Mouse (Mus musculus) CD8-positive naive resting alpha-beta T cell, adult 57 days (primary cell): ENCODE results near the gene Ankzf1. TPM values are rescaled to one million over a fixed set of nuclear protein-coding genes. Genes with fewer than 3 reads are reported as not detected.

Experiments
- total RNA-seq: library from RNA; stranded (reverse); gene quantifications from one replicate; pipeline ENCODE4 v1.2.4, GENCODE M21; 2023

Gene Ankzf1
- total RNA-seq, result 24.3 TPM

GRCm38 (mm10) chr1:75191622-75192402 lies at the start of gene Ankzf1, which contains the start of gene Atg9a:
Gene Ankzf1, plus strand, starts transcription at chr1:75192151.
Gene Atg9a, minus strand, starts transcription at chr1:75192196.

GRCm38 (mm10) chr1:75142301-75143261 lies 49.4 kb upstream of the Ankzf1 start, which contains the start of the genes Cnppd1 and Retreg2:
Gene Cnppd1, minus strand, starts transcription at chr1:75142711.
Gene Retreg2, plus strand, starts transcription at chr1:75142778.

GRCm38 (mm10) chr1:75168472-75169464 lies 23.2 kb upstream of the Ankzf1 start, which contains the start of gene Zfand2b:
Gene Zfand2b, plus strand, starts transcription at chr1:75168646.

DNA sequence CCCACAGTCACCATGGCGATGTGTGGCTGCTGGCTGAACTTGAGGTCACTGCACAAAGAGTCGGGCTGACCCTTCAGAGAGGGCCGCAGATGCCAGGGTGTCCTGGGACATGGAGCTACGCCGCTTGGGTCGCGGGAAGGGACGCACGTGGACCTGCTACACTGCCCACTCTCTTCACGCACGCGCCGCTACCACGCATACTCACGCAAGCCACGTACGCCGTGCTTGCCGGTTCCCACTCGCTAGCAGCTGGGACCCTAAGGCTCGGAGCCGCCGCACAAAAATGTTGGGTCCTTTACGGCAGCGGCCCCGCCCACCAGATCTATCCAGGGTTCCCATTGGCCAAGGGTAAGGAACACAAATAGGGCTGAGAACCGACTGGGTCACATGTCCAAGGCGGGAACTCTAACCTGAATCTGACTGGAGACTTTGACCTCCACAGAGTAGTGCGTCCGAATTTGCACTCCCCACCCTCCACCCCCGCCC lies 11.8 kb upstream of the Ankzf1 start, which contains the start of gene Abcb6:
Gene Abcb6, minus strand, starts transcription at position 288 of the 486 bp plus-strand sequence.

DNA sequence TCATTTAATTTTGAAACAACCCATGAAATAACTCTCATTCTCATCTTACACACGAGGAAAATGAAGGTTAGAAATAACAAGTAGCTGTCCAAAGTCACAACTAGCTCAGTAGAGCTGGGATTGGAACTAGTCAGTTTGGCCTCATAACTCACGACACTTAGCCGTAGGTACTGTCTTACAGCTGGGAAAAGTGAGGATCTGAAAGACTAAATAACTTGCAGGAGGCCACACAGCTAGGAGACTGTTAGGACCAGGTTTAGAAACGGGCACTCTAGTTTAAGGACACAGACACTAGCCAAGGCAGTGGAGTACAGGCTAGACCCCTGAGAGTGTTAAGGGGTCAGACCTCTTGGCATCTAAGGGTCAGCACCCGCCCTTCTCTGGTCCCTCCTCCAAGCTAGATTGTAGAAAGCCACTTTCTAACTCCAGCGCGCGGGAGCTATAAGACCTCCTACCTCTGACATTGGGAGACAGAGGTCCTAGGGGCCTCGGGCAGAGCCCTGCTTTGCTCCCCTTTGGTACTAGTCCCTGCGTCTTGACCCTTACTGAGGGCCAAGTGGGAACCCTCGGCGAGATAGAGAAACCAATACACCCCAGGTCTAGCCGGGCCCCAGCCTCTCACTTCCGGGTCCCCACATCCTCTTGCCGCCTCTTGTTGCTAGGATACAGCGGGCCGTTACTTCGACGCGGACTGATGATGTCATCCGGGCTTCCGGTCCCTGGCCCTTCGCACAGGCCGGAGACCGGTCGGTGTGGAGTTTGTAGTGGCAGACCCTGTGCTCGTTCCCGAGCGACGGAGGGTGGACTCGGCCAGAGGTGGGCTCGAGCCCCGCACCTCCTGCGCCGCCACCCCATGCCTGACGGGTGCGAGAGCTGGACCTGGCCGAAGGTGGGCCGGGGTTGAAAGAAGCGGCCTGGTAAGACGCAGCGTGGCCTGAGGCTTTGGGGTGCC lies 18.5 kb downstream of the Ankzf1 start, which contains the start of the genes Glb1l and Stk16:
Gene Glb1l, minus strand, starts transcription at position 678 of the 952 bp plus-strand sequence.
Gene Stk16, plus strand, starts transcription at position 703 of the 952 bp plus-strand sequence.

GRCm38 (mm10) chr1:75219531-75219930 lies 27.6 kb downstream of the Ankzf1 start, which contains the start of gene Tuba4a:
Gene Tuba4a, minus strand, starts transcription at chr1:75219865.

DNA sequence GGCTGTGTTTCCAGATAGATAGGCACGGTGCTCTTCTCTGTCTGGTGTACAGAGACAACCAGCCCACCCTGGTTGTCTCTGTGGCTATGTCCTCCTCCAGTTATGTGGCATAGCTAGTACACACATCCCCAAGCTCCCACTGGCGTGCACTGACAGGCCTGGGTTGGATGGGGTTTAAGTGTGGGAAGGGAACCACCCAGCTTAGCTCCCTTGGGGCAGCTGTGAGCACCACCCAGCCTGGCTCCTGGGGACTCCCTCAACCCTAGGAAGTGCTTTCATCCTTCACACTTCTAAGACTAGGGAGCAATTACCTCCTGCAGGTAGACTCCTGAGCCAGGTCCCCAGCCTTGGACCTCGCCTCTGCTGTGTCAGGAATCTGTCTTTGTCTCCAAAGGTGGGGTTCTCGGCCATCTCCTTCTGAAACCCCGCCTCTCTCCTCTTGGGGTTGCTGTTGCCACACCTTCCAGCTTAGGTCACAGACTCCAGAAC lies 39.8 kb downstream of the Ankzf1 start, which contains the start of gene A630095N17Rik:
Gene A630095N17Rik, minus strand, starts transcription at position 439 of the 489 bp plus-strand sequence.

DNA sequence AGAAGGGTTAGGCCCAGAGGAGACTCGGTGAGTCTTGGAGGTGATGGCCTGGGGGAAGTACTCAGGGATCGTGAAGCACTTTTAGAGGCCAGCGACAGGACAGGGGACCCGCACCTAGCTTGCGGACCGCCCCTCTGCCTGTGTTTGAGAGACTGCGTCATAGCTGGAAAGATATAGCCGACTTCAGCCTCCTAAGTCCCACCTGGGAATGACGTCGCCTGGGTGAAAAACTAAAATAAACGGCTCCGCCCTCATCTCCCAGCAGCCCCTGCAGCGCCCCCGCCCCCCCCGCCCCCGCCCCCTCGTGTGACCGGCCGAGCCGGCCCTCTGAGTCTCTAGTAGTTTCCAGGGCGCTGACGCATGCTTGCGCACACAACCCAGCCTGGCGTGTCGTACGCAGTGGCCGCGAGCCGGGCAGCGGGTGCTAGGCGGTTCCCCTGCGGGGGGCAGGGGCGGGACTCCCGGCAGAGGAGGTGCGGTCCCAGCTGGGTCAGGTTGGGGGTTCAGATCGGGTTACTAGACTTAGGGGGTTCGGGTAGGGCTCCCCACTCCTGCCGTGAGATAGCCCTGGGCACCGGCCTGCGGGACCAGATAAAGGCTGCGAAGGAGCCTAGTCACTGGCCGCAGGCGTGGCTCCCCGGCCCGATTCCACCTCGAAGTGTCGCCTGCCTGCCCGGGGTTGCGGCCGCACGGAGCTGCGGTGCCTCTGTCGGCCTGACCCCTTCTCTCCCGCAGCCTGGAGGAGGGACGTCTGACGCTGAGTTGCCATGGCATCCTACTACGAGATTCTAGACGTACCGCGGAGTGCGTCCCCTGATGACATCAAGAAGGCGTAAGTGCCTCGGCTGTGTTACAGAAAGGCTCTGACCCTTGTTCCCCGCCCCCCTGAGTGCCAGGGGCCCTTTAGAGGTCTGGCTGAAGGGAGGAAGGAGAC lies 44.4 kb downstream of the Ankzf1 start, which contains the start of gene Dnajb2:
Gene Dnajb2, plus strand, starts transcription at position 290 of the 934 bp plus-strand sequence.

Other genes starting within 250 kb of the Ankzf1 start
- gene Ihh, start 240.5 kb upstream of the Ankzf1 start, total RNA-seq, result 0.46 TPM
- 2.5 TPM for gene Nhej1, start 67.0 kb upstream of the Ankzf1 start, total RNA-seq
- gene Slc23a3, start 58.3 kb upstream of the Ankzf1 start, total RNA-seq, result 2.6 TPM
- gene Cnppd1, start 49.4 kb upstream of the Ankzf1 start, total RNA-seq, result 109 TPM
- gene Retreg2, start 49.4 kb upstream of the Ankzf1 start, total RNA-seq, result 63.0 TPM
- 32.3 TPM for gene Zfand2b, start 23.5 kb upstream of the Ankzf1 start, total RNA-seq
- 6.2 TPM for gene Abcb6, start 11.8 kb upstream of the Ankzf1 start, total RNA-seq
- 28.4 TPM for gene Atg9a, start within 50 bp of the Ankzf1 start, total RNA-seq
- 11.1 TPM for gene Glb1l, start 18.7 kb downstream of the Ankzf1 start, total RNA-seq
- gene Stk16, start 18.7 kb downstream of the Ankzf1 start, total RNA-seq, result 97.7 TPM
- 185 TPM for gene Tuba4a, start 27.7 kb downstream of the Ankzf1 start, total RNA-seq
- gene A630095N17Rik, start 40.0 kb downstream of the Ankzf1 start, total RNA-seq, result not detected
- gene Dnajb2, start 44.3 kb downstream of the Ankzf1 start, total RNA-seq, result 52.1 TPM
- 0.24 TPM for gene Ptprn, start 72.4 kb downstream of the Ankzf1 start, total RNA-seq
- gene Resp18, start 86.3 kb downstream of the Ankzf1 start, total RNA-seq, result not detected
- 34.9 TPM for gene Dnpep, start 125.8 kb downstream of the Ankzf1 start, total RNA-seq
- gene Des, start 168.2 kb downstream of the Ankzf1 start, total RNA-seq, result 0.21 TPM
- gene Speg, start 183.1 kb downstream of the Ankzf1 start, total RNA-seq, result 0.80 TPM
- gene Gmppa, start 243.8 kb downstream of the Ankzf1 start, total RNA-seq, result 59.5 TPM